Mouse (Mus musculus) testis, adult 2 months (tissue): ENCODE data around the gene Foxn1.

Experiments used
- CTCF ChIP-seq: fragments of 200-500 bp; IDR thresholded peaks from 2 replicates; pipeline ENCODE4 v1.5.1; 2012; ENCODE audit warnings: low read depth, mild to moderate bottlenecking, inconsistent platforms, low read length, moderate library complexity; ENCODE audit not compliant: control insufficient read depth, insufficient read depth, insufficient replicate concordance
- POLR2A ChIP-seq: fragments of 200-500 bp; IDR thresholded peaks from 2 replicates; pipeline ENCODE4 v1.6.1; 2012; ENCODE audit warnings: low read depth, mild to moderate bottlenecking, inconsistent platforms, low read length, moderate library complexity; ENCODE audit not compliant: control insufficient read depth

DNA sequence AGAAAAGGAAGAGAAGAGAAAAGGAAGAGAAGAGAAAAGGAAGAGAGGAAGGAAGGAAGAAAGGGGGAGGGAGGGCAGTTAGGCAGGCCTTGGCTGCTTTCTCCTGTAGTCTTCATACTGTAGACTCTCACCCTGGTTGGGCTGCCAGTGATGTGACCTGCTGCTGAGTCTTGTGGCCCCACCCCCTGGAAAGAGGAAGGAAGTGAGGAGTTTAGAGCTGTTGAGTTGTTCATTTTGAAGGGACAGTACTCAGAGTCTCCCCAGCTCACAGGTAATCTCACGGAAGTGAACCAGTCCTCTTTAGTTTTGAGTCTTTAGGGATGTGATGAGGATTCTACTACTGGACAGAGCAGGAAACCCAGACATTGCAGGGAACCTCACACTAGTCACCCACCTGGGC lies 33.3 kb downstream of the Foxn1 start:
- TF ChIP-seq POLR2A (no peak), CTCF (no peak)
